Mouse (Mus musculus): ENCODE data around the gene Bckdha. TPM values are rescaled to one million over a fixed set of nuclear protein-coding genes. Genes with fewer than 3 reads are reported as not detected.

The Bckdha gene
- total and polyA plus RNA-seq, 3 experiments = 27.0 to 33.1 TPM; not detected in 1

GRCm38 (mm10) chr7:25628323-25628620 lies 30.5 kb downstream of the Bckdha start:
- no peak overlapping the region for H3K9ac ChIP-seq (ENCODE audit: control insufficient read depth, low read depth, low read length, poor library complexity, severe bottlenecking)
- H3K27ac ChIP-seq (ENCODE audit: control insufficient read depth, low read depth, low read length) = no peak overlapping the region
- no peaks in the 10 kb centered on the region; the same call in 1 of the 2 replicates for H3K79me2 ChIP-seq (ENCODE audit: control insufficient read depth, insufficient read depth, low read length, poor library complexity)
- H3K9me3 ChIP-seq (replicated peaks; ENCODE audit: insufficient read depth, low read length) = no peaks in the 10 kb centered on the region
- no peak for DNase-seq (ENCODE audit: low read depth, low spot score)
- TF ChIP-seq MAFK (IDR thresholded peaks at IDR 0.05; ENCODE audit: borderline replicate concordance, low read depth, low read length) (no peak), POLR2A (IDR thresholded peaks at IDR 0.05; ENCODE audit: control insufficient read depth in 1 of 2, insufficient read depth in 1 of 2, low read depth in 1 of 2, low read length in 2 of 2, poor library complexity in 1 of 2) (no peak), SIN3A (IDR thresholded peaks at IDR 0.05; ENCODE audit: low read length) (no peak), TAL1 (IDR thresholded peaks at IDR 0.05; ENCODE audit: low read length) (no peak), EP300 (IDR thresholded peaks at IDR 0.05; ENCODE audit: low read depth in 1 of 2, low read length in 2 of 2) (no peak), USF1 (IDR thresholded peaks at IDR 0.05; ENCODE audit: low read depth, low read length) (no peak), SMC3 (IDR thresholded peaks at IDR 0.05; ENCODE audit: low read depth, low read length) (no peak), ELF1 (IDR thresholded peaks at IDR 0.05; ENCODE audit: low read depth, low read length) (no peak), TCF12 (IDR thresholded peaks at IDR 0.05; ENCODE audit: low read depth, low read length) (no peak)
- no peaks in the 10 kb centered on the region for H3K27me3 ChIP-seq (ENCODE audit: control insufficient read depth in 1 of 2, insufficient read depth in 2 of 2, low read length in 2 of 2)
- H3K36me3 ChIP-seq (ENCODE audit: control insufficient read depth in 1 of 2, insufficient read depth in 2 of 2, low read length in 2 of 2) = 0 out of 4 replicates have a peak, but pooled peaks cover 0 to 2% of the 10 kb centered on the region in 2 experiments
- H3K4me1 ChIP-seq (ENCODE audit: control insufficient read depth in 1 of 2, insufficient read depth in 2 of 2, low read length in 2 of 2) = peaks cover 0 to 14% of the 10 kb centered on the region in 2 experiments; a peak in 3 of 4 replicates
- H3K4me3 ChIP-seq (ENCODE audit: control insufficient read depth in 1 of 2, insufficient read depth in 1 of 2, low read depth in 2 of 2, low read length in 2 of 2) = no peak overlapping the region

GRCm38 (mm10) chr7:25627431-25628322 lies 31.1 kb downstream of the Bckdha start:
- Histone ChIP-seq H3K4me3 (ENCODE audit: control insufficient read depth in 1 of 2, insufficient read depth in 1 of 2, low read depth in 2 of 2, low read length in 2 of 2) (peak overlapping the region; percentile 60 to 80), H3K27ac (ENCODE audit: control insufficient read depth, low read depth, low read length) (no peak overlapping the region; the same call in 1 of the 2 replicates), H3K4me1 (ENCODE audit: control insufficient read depth in 1 of 2, insufficient read depth in 2 of 2, low read length in 2 of 2) (peaks cover 0 to 14% of the 10 kb centered on the region in 2 experiments; a peak in 3 of 4 replicates), H3K36me3 (ENCODE audit: control insufficient read depth in 1 of 2, insufficient read depth in 2 of 2, low read length in 2 of 2) (0 out of 4 replicates have a peak, but pooled peaks cover 0 to 2% of the 10 kb centered on the region in 2 experiments), H3K27me3 (ENCODE audit: control insufficient read depth in 1 of 2, insufficient read depth in 2 of 2, low read length in 2 of 2) (no peaks in the 10 kb centered on the region), H3K79me2 (ENCODE audit: control insufficient read depth, insufficient read depth, low read length, poor library complexity) (no peaks in the 10 kb centered on the region; the same call in 1 of the 2 replicates), H3K9ac (ENCODE audit: control insufficient read depth, low read depth, low read length, poor library complexity, severe bottlenecking) (peak overlapping the region; percentile 78), H3K9me3 (replicated peaks; ENCODE audit: insufficient read depth, low read length) (no peaks in the 10 kb centered on the region)
- TF ChIP-seq POLR2A (IDR thresholded peaks at IDR 0.05; ENCODE audit: control insufficient read depth in 1 of 2, insufficient read depth in 1 of 2, low read depth in 1 of 2, low read length in 2 of 2, poor library complexity in 1 of 2) (0 out of 4 replicates have a peak, but pooled peaks of 1 of the 2 experiments have one; percentile 24), MEF2A (IDR thresholded peaks at IDR 0.05; ENCODE audit: extremely low read depth, insufficient replicate concordance, low read depth, low read length, poor library complexity, severe bottlenecking) (no peak), ZKSCAN1 (IDR thresholded peaks at IDR 0.05; ENCODE audit: low read depth, low read length) (no peak), BHLHE40 (IDR thresholded peaks at IDR 0.05; ENCODE audit: borderline replicate concordance, low read depth, low read length) (no peak), MAZ (IDR thresholded peaks at IDR 0.05; ENCODE audit: low read depth, low read length) (0 out of 2 replicates have a peak, but pooled peaks have one; percentile 44), SMC3 (IDR thresholded peaks at IDR 0.05; ENCODE audit: low read depth, low read length) (no peak), CTCF (IDR thresholded peaks at IDR 0.05 in 2 of 3, conservative IDR thresholded peaks at IDR 0.05 in 1 of 3; ENCODE audit: control insufficient read depth in 1 of 3, insufficient read depth in 1 of 3, low read depth in 2 of 3, low read length in 3 of 3, poor library complexity in 1 of 3, severe bottlenecking in 1 of 3) (no peak), JUND (IDR thresholded peaks at IDR 0.05; ENCODE audit: low read depth, low read length) (no peak)
- peak; percentile 72 for DNase-seq (ENCODE audit: low read depth, low spot score)

Data from MEL (cell line).